Mouse (Mus musculus) cerebellum, adult 18-20 months (tissue): ENCODE results near the gene Fam69b.

Source experiments
- DNase-seq, 2 experiments: peaks; one replicate each; pipeline ENCODE4 v3.0.0; 2021

Fam69b gene

DNA sequence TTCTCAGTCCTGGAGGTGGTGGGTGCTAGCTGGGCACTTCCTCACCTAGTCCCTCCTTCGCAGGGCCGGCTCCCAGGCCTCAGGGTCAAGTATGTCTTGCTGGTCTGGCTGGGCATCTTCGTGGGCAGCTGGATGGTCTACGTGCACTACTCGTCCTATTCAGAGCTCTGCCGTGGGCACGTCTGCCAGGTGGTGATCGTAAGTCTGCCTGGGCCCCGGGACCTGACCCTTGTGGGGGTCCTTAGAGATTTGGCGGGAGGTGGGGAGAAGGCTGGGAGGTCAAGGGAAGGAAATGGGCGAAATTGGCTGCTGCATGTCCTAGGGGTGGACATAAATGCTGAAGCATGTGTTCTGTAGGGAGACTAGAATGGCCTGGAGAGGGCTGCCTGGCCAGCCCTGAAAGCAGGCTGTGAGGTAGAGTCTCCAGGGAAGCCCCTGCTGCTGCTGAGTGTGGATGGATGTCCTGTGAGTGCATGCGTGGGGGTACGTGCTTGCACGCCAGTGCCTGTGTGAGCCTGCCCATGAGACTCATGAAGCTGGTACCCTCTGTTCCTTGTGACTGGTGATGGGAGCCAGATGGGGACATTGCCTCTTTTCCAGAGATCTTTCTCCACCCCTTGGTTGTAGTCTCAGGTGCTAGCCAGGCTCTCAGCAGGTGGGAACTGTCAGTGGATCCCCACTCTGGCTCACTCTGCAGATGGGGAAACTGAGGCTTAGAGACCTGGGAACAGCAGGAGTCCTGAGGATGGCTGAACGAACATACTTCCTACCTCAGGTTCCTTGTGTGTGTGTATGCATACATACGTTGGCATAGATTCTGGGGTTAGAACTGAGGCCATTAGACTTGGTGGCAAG lies 4.5 kb downstream of the Fam69b start:
- peak in 1 of 2 experiments; percentile 14 for DNase-seq

DNA sequence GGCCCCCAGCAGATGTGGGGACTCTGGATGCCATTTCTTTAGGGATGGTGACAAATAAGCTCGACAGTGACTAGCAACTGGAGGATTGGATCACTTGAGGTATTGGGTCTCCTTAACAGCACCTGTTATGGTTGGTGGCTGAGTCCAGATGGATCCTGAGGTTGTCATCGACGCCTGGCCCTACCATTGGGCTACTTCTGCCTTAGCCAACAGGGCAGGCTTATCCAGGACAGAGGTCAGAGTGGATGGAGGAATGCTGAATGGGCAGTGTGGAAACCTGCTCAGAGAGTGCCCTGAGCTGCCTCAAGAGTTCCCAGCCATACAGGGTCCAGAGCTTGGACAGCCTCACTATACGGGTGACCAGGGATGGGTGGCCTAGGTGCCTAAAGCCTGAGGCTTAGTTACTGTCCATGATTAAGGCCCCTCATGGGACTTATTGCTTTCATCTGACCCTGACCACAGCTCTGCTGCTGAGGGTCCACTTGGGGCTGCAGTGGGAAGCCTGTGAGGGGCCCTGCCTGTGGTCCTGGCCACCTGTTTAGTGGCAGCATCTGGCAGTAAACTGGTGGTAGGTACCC lies 5.8 kb downstream of the Fam69b start:
- no peak for DNase-seq

DNA sequence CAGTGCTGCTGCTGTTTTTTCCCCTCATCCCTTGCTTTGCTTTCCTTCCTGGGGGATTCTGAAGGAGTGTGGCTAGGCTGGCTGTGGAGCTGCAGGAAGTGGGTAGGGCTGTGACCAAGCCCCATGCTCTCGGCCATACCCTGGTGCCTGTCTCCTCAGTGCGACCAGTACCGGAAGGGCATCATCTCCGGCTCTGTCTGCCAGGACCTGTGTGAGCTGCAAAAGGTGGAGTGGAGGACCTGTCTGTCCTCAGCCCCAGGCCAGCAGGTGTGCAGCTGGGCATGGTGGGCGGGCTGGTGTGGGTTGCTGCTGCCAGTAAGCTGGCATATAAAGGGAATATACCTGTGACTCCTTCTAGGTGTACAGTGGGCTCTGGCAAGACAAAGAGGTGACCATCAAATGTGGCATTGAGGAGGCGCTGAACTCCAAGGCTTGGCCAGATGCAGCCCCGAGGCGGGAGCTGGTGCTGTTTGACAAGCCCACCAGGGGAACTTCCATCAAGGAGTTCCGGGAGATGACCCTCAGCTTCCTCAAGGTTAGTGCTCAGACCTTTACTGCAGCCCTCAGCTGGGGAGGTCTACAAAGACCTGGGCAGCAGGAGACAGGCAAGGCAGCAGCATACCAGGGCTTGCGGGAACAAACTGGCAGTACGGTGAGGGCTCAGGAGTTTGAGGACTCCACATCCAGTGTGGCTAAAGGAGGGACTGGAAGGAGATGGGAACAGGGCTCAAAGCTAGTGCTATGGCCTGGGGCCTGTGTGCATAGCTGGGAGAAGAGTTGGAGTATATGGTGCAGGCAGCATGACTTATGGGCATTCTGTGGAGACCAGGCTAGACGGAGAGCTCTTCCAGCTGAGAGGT lies 6.6 kb downstream of the Fam69b start:
- DNase-seq, result peak in 1 of 2 experiments; percentile 8

GRCm38 (mm10) chr2:26635489-26636324 lies 7.5 kb downstream of the Fam69b start:
- peak in 1 of 2 experiments; percentile 15 for DNase-seq

- DNase-seq, result no peak
Observed at GRCm38 (mm10) chr2:26636325-26636635, 8.0 kb downstream of the Fam69b start.

- no peak for DNase-seq
Observed at GRCm38 (mm10) chr2:26637316-26637932, 9.2 kb downstream of the Fam69b start.

GRCm38 (mm10) chr2:26638039-26638438 lies 9.8 kb downstream of the Fam69b start:
- no peak for DNase-seq

GRCm38 (mm10) chr2:26638572-26638971 lies 10.3 kb downstream of the Fam69b start:
- DNase-seq, result no peak

GRCm38 (mm10) chr2:26639083-26639482 lies 10.8 kb downstream of the Fam69b start:
- DNase-seq, result no peak

GRCm38 (mm10) chr2:26639838-26640830 lies 11.9 kb downstream of the Fam69b start:
- peak; percentile 91 to 99 for DNase-seq

GRCm38 (mm10) chr2:26641006-26641647 lies 12.9 kb downstream of the Fam69b start:
- DNase-seq, result no peak

- no peak for DNase-seq
Observed at GRCm38 (mm10) chr2:26643942-26644341, 15.7 kb downstream of the Fam69b start.

DNA sequence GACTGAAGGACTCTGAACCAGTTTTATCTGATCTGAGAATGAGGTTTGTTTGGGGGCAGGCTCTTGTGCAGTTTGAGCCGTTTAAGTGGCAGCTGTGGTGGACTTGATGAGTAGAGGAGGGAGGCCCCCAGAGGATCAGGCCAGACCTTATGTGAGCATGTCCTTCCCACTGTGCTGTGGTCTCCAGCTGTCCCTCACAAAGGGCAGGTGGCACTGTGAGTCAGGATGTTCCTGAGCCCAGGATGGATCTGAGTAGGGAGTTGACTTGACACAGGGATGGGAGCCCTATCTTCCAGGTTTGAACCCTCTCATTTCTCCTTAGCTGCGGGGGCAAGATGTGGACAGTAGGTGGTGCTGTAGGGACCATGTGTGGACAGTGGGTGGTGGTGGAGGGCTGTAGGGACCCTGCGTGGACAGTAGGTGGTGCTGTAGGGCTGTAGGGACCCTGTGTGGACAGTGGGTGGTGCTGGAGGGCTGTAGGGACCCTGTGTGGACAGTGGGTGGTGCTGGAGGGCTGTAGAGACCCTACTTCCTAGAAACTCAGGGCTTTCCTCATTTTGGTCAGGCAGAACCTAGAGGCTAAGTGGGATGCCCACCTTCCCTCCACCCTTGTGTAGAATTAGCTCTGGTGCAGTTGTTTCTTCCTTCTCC lies 18.5 kb downstream of the Fam69b start:
- peak; percentile 66 to 69 for DNase-seq

DNA sequence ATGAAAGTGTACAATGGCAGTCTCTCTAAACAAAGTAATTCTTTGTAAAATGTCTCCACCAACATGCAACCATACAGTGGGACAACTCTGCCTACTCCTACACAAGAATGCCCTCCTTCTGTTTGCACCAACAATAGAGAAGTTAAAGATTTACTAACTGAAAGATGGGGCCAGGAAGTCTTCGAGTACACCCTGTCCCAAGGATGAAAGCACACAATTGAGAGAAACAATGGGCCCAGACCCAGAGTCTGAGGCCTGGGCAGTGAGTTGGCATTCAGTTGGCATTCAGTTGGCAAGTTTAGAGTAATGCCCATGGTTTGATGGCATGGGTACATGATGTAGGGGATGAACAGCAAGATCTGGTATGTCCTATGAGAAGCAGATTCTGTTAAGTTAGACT lies 26.4 kb downstream of the Fam69b start:
- no peak for DNase-seq

GRCm38 (mm10) chr2:26657426-26657825 lies 29.2 kb downstream of the Fam69b start:
- no peak for DNase-seq

DNA sequence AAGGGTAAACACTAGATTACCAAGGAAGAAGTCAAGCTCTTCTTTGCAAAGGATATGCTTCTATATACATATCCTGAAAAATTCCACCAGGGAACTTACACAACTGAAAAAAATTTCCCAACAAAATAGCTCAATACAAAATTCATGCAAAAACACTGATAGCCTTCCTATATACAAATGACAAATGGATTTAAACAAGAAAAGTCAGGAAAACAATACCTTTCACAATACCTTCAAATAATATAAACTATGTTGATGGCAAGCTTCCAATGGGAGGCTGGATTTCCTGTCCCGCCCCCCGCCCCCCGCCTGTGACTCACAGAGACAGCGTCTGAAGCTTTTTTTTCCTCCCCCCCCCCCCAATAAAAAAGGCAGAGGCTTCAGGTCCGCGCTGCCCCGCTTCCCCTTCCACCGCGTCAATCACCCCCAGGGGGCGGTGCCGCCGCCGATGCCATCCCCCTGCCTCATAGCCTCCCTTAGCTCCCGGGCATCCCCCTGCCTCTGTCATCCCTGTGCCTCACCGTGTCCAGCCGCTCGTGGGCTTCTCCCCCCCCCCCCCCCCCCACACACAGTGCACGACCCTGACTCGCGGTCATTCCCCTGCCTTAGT lies 33.0 kb downstream of the Fam69b start:
- no peak for DNase-seq

- DNase-seq, result no peak
Observed at GRCm38 (mm10) chr2:26661768-26662508, 33.7 kb downstream of the Fam69b start.

- DNase-seq, result no peak
Observed at GRCm38 (mm10) chr2:26662509-26662882, 34.2 kb downstream of the Fam69b start.

- DNase-seq, result no peak
Observed at GRCm38 (mm10) chr2:26663112-26663511, 34.9 kb downstream of the Fam69b start.
